Mouse (Mus musculus) kidney, adult 2 months (tissue): ENCODE measurements around the gene Il12rb1.

Source experiments
- CTCF ChIP-seq: fragments of 200-500 bp; conservative IDR thresholded peaks from 2 replicates; pipeline ENCODE4 v1.5.1; 2011; ENCODE audit warnings: low read depth, mild to moderate bottlenecking, control low read depth, low read length, moderate library complexity, mixed read lengths; ENCODE audit not compliant: insufficient read depth, insufficient read length
- POLR2A ChIP-seq: fragments of 200-500 bp; IDR thresholded peaks from one replicate; pipeline ENCODE4 v1.6.1; 2011; ENCODE audit warnings: low read depth, low read length, control low read depth

- TF ChIP-seq CTCF (no peak), POLR2A (no peak)
Measured at GRCm38 (mm10) chr8:70806541-70806940, 1.7 kb upstream of the Il12rb1 start.
